Mouse (Mus musculus): ENCODE measurements around the gene Dap3. TPM values are rescaled to one million over a fixed set of nuclear protein-coding genes. Genes with fewer than 3 reads are reported as not detected.
"Not testable (repeated sequence)": the region's sequence is repeated elsewhere in the genome, so short reads cannot be mapped to it uniquely, and the experiment has no call there.

Gene Dap3
- polyA plus RNA-seq, 1 experiment from 2014 or later: 171 TPM

DNA sequence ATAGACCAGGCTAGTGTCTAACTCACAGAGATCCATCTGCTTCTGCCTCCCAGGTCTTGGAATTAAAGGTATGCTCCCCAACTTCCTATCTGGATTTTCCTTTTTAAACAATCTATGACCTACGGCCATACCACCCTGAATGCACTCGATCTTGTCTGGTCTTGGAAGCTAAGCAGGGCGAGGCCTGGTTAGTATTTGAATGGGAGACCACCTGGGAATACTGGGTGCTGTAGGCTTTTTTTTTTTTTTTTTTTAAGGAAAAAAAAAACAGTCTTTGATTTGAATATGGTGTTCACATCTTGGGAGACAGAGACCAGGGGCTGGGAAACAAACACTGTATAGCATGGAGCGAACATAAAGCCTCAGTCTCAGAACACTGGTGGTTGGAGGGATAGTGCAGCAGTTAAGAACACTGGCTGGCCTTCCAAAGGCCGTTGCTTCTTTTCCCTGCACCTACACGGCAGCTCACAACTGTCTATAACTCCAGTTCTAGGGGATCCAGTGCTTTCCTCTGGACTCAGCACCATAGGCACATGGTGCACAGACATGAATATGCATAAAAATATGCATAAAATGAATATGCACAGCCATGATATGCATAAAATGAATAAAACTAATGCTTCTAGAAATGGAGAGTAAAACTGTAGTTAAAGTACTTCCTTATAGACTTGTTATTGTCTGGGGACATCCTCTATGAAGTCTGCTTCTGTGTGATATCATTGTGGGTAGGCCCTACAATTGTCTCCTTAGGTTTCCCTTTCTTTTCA is 44.4 kb downstream of the Dap3 start:
- no peak overlapping the region for H3K27ac ChIP-seq
- no peaks in the 10 kb centered on the region for H3K27me3 ChIP-seq (replicated peaks)
- H3K4me3 ChIP-seq (replicated peaks): no peak overlapping the region
- H3K9ac ChIP-seq: no peak overlapping the region
- H3K4me1 ChIP-seq (replicated peaks): no peaks in the 10 kb centered on the region
- 76% methylated on average over 6 of the region's 6 CpGs for WGBS
- peaks cover 50% of the 10 kb centered on the region for H3K36me3 ChIP-seq
- no peak overlapping the region for H3K4me2 ChIP-seq (replicated peaks)
- ATAC-seq: no peak
- no peaks in the 10 kb centered on the region for H3K9me3 ChIP-seq

GRCm38 (mm10) chr3:88905741-88906140 is 45.2 kb downstream of the Dap3 start:
- no peaks in the 10 kb centered on the region for H3K9me3 ChIP-seq
- H3K36me3 ChIP-seq: peaks cover 43% of the 10 kb centered on the region
- WGBS: 94% methylated on average over 2 of the region's 2 CpGs
- ATAC-seq: no peak
- H3K9ac ChIP-seq: no peak overlapping the region
- no peak overlapping the region for H3K27ac ChIP-seq
- no peaks in the 10 kb centered on the region for H3K27me3 ChIP-seq (replicated peaks)
- H3K4me3 ChIP-seq (replicated peaks): no peak overlapping the region
- H3K4me1 ChIP-seq (replicated peaks): no peaks in the 10 kb centered on the region
- no peak overlapping the region for H3K4me2 ChIP-seq (replicated peaks)

DNA sequence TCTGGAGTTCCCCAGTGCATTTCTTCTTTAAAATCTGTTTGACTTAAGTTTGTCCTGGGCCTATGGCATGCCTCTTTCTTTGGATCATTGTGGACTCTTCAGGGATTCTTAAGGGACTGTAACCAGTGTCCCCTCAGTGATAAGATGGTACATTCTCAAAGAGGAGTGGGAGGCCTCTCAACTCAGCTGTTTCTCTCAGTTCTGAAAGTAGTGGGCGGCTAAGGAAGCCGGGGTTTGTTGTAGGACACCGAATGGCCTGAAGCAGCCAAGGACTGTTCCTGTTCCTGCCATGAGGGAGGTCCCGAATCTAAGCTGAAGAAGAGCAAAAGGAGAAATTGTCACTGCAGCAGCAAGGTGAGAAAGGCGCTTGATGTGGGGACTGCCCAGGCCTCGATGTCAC is 45.8 kb downstream of the Dap3 start:
- Histone ChIP-seq H3K4me1 (replicated peaks) (no peaks in the 10 kb centered on the region), H3K9ac (no peak overlapping the region), H3K9me3 (no peaks in the 10 kb centered on the region), H3K27me3 (replicated peaks) (no peaks in the 10 kb centered on the region), H3K4me2 (replicated peaks) (no peak overlapping the region), H3K27ac (no peak overlapping the region), H3K4me3 (replicated peaks) (no peak overlapping the region), H3K36me3 (peaks cover 38% of the 10 kb centered on the region)
- ATAC-seq: no peak
- 92% methylated on average over 6 of the region's 6 CpGs for WGBS

GRCm38 (mm10) chr3:88904803-88905202 is 46.2 kb downstream of the Dap3 start:
- H3K36me3 ChIP-seq: peaks cover 33% of the 10 kb centered on the region

GRCm38 (mm10) chr3:88893011-88893410 is 58.0 kb downstream of the Dap3 start:
- ATAC-seq; H3K9ac ChIP-seq; H3K9me3 ChIP-seq; H3K27ac ChIP-seq; H3K36me3 ChIP-seq; H3K4me3 ChIP-seq (replicated peaks); H3K27me3 ChIP-seq (replicated peaks); H3K4me2 ChIP-seq (replicated peaks); H3K4me1 ChIP-seq (replicated peaks): not testable (repeated sequence)
- WGBS: 97% methylated on average over 7 of the region's 7 CpGs

More at GRCm38 (mm10) chr3:88904803-88905202, 46.2 kb downstream of the Dap3 start:
- H3K9ac ChIP-seq: no peak overlapping the region
- 83% methylated on average over 3 of the region's 3 CpGs for WGBS
- no peaks in the 10 kb centered on the region for H3K9me3 ChIP-seq
- no peaks in the 10 kb centered on the region for H3K4me1 ChIP-seq (replicated peaks)
- no peaks in the 10 kb centered on the region for H3K27me3 ChIP-seq (replicated peaks)
- ATAC-seq: no peak
- no peak overlapping the region for H3K4me2 ChIP-seq (replicated peaks)
- H3K4me3 ChIP-seq (replicated peaks): no peak overlapping the region
- no peak overlapping the region for H3K27ac ChIP-seq

GRCm38 (mm10) chr3:88882536-88882935 is 68.4 kb downstream of the Dap3 start:
- H3K4me1 ChIP-seq (replicated peaks); H3K27me3 ChIP-seq (replicated peaks); H3K4me3 ChIP-seq (replicated peaks); H3K27ac ChIP-seq; H3K9ac ChIP-seq; H3K36me3 ChIP-seq; H3K4me2 ChIP-seq (replicated peaks); H3K9me3 ChIP-seq; ATAC-seq: not testable (repeated sequence)
- WGBS: 91% methylated on average over 4 of the region's 4 CpGs

Other genes with a start within 250 kb of the Dap3 start
- 44.9 and 52.7 TPM in 2 replicates for gene Rit1, start 234.3 kb downstream of the Dap3 start, polyA plus RNA-seq (2015; fragmentation: Nextera tagmentation; extraction: Ambion mirVana)
- gene Syt11, start 176.0 kb downstream of the Dap3 start, polyA plus RNA-seq (2015; fragmentation: Nextera tagmentation; extraction: Ambion mirVana): 20.3 and 22.2 TPM in 2 replicates
- 7.7 and 7.9 TPM in 2 replicates for gene Gon4l, start 116.0 kb downstream of the Dap3 start, polyA plus RNA-seq (2015; fragmentation: Nextera tagmentation; extraction: Ambion mirVana)
- 42.9 and 47.5 TPM in 2 replicates for gene Msto1, start 37.2 kb downstream of the Dap3 start, polyA plus RNA-seq (2015; fragmentation: Nextera tagmentation; extraction: Ambion mirVana)
- gene Ash1l, start 559 bp downstream of the Dap3 start, polyA plus RNA-seq (2015; fragmentation: Nextera tagmentation; extraction: Ambion mirVana): 16.4 and 17.0 TPM in 2 replicates
- gene Rusc1, start 142.1 kb upstream of the Dap3 start, polyA plus RNA-seq (2015; fragmentation: Nextera tagmentation; extraction: Ambion mirVana): 25.6 and 26.6 TPM in 2 replicates
- 0.08 TPM in 1 of 2 replicates, not detected in the other for gene Gm43738, start 149.9 kb upstream of the Dap3 start, polyA plus RNA-seq (2015; fragmentation: Nextera tagmentation; extraction: Ambion mirVana)
- gene Fdps, start 150.8 kb upstream of the Dap3 start, polyA plus RNA-seq (2015; fragmentation: Nextera tagmentation; extraction: Ambion mirVana): 481 and 531 TPM in 2 replicates
- gene Pklr, start 185.0 kb upstream of the Dap3 start, polyA plus RNA-seq (2015; fragmentation: Nextera tagmentation; extraction: Ambion mirVana): 58.8 and 74.1 TPM in 2 replicates
- gene Hcn3, start 209.0 kb upstream of the Dap3 start, polyA plus RNA-seq (2015; fragmentation: Nextera tagmentation; extraction: Ambion mirVana): 2.4 and 2.6 TPM in 2 replicates
- 21.2 and 25.4 TPM in 2 replicates for gene Clk2, start 213.6 kb upstream of the Dap3 start, polyA plus RNA-seq (2015; fragmentation: Nextera tagmentation; extraction: Ambion mirVana)
- 115 and 124 TPM in 2 replicates for gene Scamp3, start 226.3 kb upstream of the Dap3 start, polyA plus RNA-seq (2015; fragmentation: Nextera tagmentation; extraction: Ambion mirVana)
- 17.9 and 19.3 TPM in 2 replicates for gene Fam189b, start 232.0 kb upstream of the Dap3 start, polyA plus RNA-seq (2015; fragmentation: Nextera tagmentation; extraction: Ambion mirVana)

Measured in intestine, embryonic 15.5 days (tissue).